Mouse (Mus musculus): ENCODE results near the gene Elp4.

GRCm38 (mm10) chr2:105665491-105666250 lies 238.7 kb downstream of the Elp4 start:
- TF ChIP-seq POLR2A (IDR thresholded peaks at IDR 0.05; ENCODE audit: insufficient read length, low read depth) (no peak), REST (IDR thresholded peaks at IDR 0.05; ENCODE audit: insufficient read depth, insufficient read length) (no peak), E2F4 (IDR thresholded peaks at IDR 0.05; ENCODE audit: insufficient read depth) (no peak), POLR2AphosphoS2 (IDR thresholded peaks at IDR 0.05; ENCODE audit: insufficient read length, low read depth) (no peak), CEBPB (IDR thresholded peaks at IDR 0.05; ENCODE audit: insufficient read depth, poor library complexity, severe bottlenecking) (no peak), MAX (IDR thresholded peaks at IDR 0.05; ENCODE audit: low read depth) (no peak), TCF12 (IDR thresholded peaks at IDR 0.05; ENCODE audit: insufficient read depth, poor library complexity, severe bottlenecking) (no peak), USF1 (IDR thresholded peaks at IDR 0.05; ENCODE audit: low read depth) (no peak)

Measured in myocyte (in vitro differentiated cells).